Mouse (Mus musculus): ENCODE measurements around the gene Fam83d. TPM values are rescaled to one million over a fixed set of nuclear protein-coding genes. Genes with fewer than 3 reads are reported as not detected.

The Fam83d gene
- polyA plus RNA-seq, 1 experiment from 2014 or later, result 55.3 TPM

GRCm38 (mm10) chr2:158777490-158777889 lies 9.6 kb downstream of the Fam83d start:
- H3K27ac ChIP-seq, result no peak overlapping the region
- ATAC-seq (ENCODE audit: insufficient number of reproducible peaks, insufficient read depth, low FRiP score, low TSS enrichment, low read depth), result no peak
- H3K9ac ChIP-seq (replicated peaks), result no peak overlapping the region
- peaks cover 59% of the 10 kb centered on the region for H3K36me3 ChIP-seq
- H3K4me2 ChIP-seq, result no peak overlapping the region
- no peaks in the 10 kb centered on the region for H3K9me3 ChIP-seq
- H3K27me3 ChIP-seq, result no peaks in the 10 kb centered on the region
- peaks cover 29% of the 10 kb centered on the region for H3K4me1 ChIP-seq (replicated peaks)
- 63% methylated on average over 6 of the region's 6 CpGs for WGBS
- H3K4me3 ChIP-seq (replicated peaks), result no peak overlapping the region

DNA sequence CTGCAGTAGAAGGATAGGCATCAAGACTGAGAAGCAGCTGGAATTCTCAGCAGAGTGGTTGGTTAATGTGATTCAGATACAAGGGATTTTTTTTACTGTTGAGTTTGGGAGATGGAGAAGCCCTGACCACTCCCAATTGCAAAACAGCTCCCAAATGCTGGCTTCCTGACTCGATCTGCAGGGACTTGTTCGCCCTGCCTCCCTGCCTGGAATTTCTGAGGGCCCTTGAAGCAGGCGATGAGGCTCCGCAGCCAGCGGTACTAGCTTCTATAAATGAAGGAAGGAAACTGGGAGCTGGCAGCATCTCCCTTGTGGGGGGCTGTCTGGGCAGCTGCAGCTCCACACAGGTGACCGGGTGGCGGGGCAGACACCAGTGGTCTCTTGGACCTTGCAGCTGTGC lies 10.5 kb downstream of the Fam83d start:
- Histone ChIP-seq H3K36me3 (peaks cover 59% of the 10 kb centered on the region), H3K4me3 (replicated peaks) (no peak overlapping the region), H3K9ac (replicated peaks) (no peak overlapping the region), H3K27me3 (no peaks in the 10 kb centered on the region), H3K4me2 (no peak overlapping the region), H3K4me1 (replicated peaks) (peaks cover 26% of the 10 kb centered on the region), H3K27ac (no peak overlapping the region), H3K9me3 (no peaks in the 10 kb centered on the region)
- ATAC-seq (ENCODE audit: insufficient number of reproducible peaks, insufficient read depth, low FRiP score, low TSS enrichment, low read depth), result no peak
- 59% methylated on average over 7 of the region's 7 CpGs for WGBS

- Histone ChIP-seq H3K9ac (replicated peaks) (no peak overlapping the region), H3K4me1 (replicated peaks) (peaks cover 17% of the 10 kb centered on the region), H3K4me2 (no peak overlapping the region), H3K9me3 (no peaks in the 10 kb centered on the region), H3K36me3 (peaks cover 74% of the 10 kb centered on the region), H3K4me3 (replicated peaks) (no peak overlapping the region), H3K27me3 (no peaks in the 10 kb centered on the region), H3K27ac (no peak overlapping the region)
- ATAC-seq (ENCODE audit: insufficient number of reproducible peaks, insufficient read depth, low FRiP score, low TSS enrichment, low read depth), result no peak
- 92% methylated on average over 7 of the region's 7 CpGs for WGBS
These were observed 13.2 kb downstream of the Fam83d start for GRCm38 (mm10) chr2:158781126-158781525.

DNA sequence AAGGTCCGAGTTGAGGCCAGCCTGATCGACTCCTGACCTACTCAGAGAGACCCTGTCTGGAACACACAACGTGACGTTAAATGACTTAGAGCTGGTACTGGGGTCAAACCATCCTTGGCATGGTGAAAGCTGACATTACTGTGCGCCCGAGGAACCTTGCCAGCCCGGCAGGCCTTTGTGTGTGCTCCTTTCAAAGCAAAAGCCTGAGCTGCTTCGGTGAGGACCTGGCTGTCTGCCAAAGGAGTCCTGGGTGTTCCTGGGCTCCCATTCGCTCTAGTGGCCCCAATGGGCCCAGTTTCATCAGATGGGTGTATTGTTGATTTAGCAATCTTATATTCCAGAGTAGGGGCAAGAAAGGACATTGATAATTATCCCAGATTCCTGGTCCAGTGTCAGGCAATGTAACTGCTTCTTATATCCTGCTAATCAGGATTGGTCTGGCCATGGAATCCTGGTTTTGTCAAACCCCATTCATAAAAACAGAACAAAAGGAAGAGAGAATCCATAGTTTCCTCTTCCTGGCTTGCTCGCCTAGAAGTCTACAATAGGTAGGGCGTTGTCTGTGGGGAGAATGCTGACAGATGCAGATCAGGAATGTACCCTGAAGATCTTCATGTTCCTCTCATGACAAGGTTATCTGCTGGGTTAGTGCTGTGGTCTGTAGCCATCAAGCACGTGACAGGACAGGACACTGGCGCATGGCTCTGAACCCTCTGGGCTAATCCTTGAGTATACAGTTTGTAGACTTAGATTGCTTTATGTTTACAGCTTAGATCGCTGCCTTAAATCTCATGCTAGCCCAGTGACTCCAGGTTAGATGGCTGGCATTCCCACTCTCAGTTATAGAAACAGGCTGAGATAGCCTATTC lies 19.3 kb downstream of the Fam83d start:
- Histone ChIP-seq H3K4me1 (replicated peaks) (no peaks in the 10 kb centered on the region), H3K36me3 (peaks cover 47% of the 10 kb centered on the region), H3K9ac (replicated peaks) (no peak overlapping the region), H3K27ac (no peak overlapping the region), H3K4me3 (replicated peaks) (no peak overlapping the region), H3K9me3 (no peaks in the 10 kb centered on the region), H3K27me3 (no peaks in the 10 kb centered on the region), H3K4me2 (no peak overlapping the region)
- WGBS, result 91% methylated on average over 14 of the region's 14 CpGs
- no peak for ATAC-seq (ENCODE audit: insufficient number of reproducible peaks, insufficient read depth, low FRiP score, low TSS enrichment, low read depth)

- Histone ChIP-seq H3K9ac (replicated peaks) (peak within 1 kb of the TSS; percentile 63), H3K4me1 (replicated peaks) (peaks cover 17% of the 10 kb centered on the region), H3K4me2 (peak within 1 kb of the TSS; percentile 75), H3K4me3 (replicated peaks) (peak within 1 kb of the TSS; percentile 74), H3K27me3 (no peaks in the 10 kb centered on the region), H3K27ac (peak within 1 kb of the TSS; percentile 81), H3K36me3 (no peaks in the 10 kb centered on the region), H3K9me3 (no peaks in the 10 kb centered on the region)
- under 1% methylated on average over 32 of the region's 33 CpGs for WGBS
- ATAC-seq (ENCODE audit: insufficient number of reproducible peaks, insufficient read depth, low FRiP score, low TSS enrichment, low read depth), result peak; percentile 97
These were observed 26.7 kb downstream of the Fam83d start, which contains the start of gene Dhx35 for GRCm38 (mm10) chr2:158794494-158795004. Gene Dhx35, plus strand, starts transcription at chr2:158794807.

- no peaks in the 10 kb centered on the region for H3K27me3 ChIP-seq
- ATAC-seq (ENCODE audit: insufficient number of reproducible peaks, insufficient read depth, low FRiP score, low TSS enrichment, low read depth), result no peak; the same call in 1 of the 2 replicates
These were observed 27.1 kb downstream of the Fam83d start for GRCm38 (mm10) chr2:158795043-158795442.

GRCm38 (mm10) chr2:158795875-158796274 lies 28.0 kb downstream of the Fam83d start:
- no peak overlapping the region for H3K4me3 ChIP-seq (replicated peaks)
- no peak for ATAC-seq (ENCODE audit: insufficient number of reproducible peaks, insufficient read depth, low FRiP score, low TSS enrichment, low read depth)

More at GRCm38 (mm10) chr2:158795043-158795442, 27.1 kb downstream of the Fam83d start:
- H3K36me3 ChIP-seq, result no peaks in the 10 kb centered on the region
- H3K27ac ChIP-seq, result peak overlapping the region; percentile 64
- H3K4me3 ChIP-seq (replicated peaks), result peak overlapping the region; percentile 74
- H3K9ac ChIP-seq (replicated peaks), result peak overlapping the region; percentile 63
- H3K4me1 ChIP-seq (replicated peaks), result peaks cover 17% of the 10 kb centered on the region
- 9% methylated on average over 15 of the region's 15 CpGs for whole genome bisulfite sequencing
- H3K9me3 ChIP-seq, result no peaks in the 10 kb centered on the region
- peak overlapping the region; percentile 75 for H3K4me2 ChIP-seq

DNA sequence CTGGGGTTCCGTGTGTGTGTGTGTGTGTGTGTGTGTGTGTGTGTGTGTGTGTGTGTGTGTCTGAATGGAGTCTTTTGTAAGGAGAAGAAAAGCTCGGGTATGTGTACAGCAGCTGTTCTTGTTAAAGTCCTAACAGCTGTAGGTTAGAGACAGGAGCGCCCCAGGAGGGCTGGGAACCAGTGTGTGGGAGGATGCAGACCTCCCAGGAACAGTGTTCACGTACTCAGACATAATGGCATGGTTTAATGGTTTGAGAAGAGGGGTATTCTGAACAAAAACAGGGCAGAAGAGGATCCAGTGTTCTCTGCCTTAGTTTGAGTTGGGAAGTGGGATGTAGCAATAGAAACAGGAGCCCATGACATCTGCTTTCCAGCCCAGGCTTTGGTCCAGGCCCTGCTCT lies 31.4 kb downstream of the Fam83d start:
- Histone ChIP-seq H3K9ac (replicated peaks) (0 out of 2 replicates have a peak overlapping the region, but pooled peaks have one; percentile 31), H3K9me3 (no peaks in the 10 kb centered on the region), H3K4me2 (no peak overlapping the region), H3K4me1 (replicated peaks) (peaks cover 10% of the 10 kb centered on the region), H3K27ac (peak overlapping the region; percentile 68), H3K4me3 (replicated peaks) (no peak overlapping the region), H3K36me3 (peaks cover 26% of the 10 kb centered on the region), H3K27me3 (no peaks in the 10 kb centered on the region)
- ATAC-seq (ENCODE audit: insufficient number of reproducible peaks, insufficient read depth, low FRiP score, low TSS enrichment, low read depth), result peak; percentile 35; the same call in 1 of the 2 replicates
- WGBS, result 58% methylated on average over 4 of the region's 4 CpGs

More at GRCm38 (mm10) chr2:158795875-158796274, 28.0 kb downstream of the Fam83d start:
- Histone ChIP-seq H3K4me2 (no peak overlapping the region), H3K27ac (no peak overlapping the region), H3K27me3 (no peaks in the 10 kb centered on the region), H3K9me3 (no peaks in the 10 kb centered on the region), H3K4me1 (replicated peaks) (peaks cover 17% of the 10 kb centered on the region), H3K9ac (replicated peaks) (no peak overlapping the region), H3K36me3 (0 out of 2 replicates have a peak, but pooled peaks cover 4% of the 10 kb centered on the region)
- WGBS, result 87% methylated on average over 2 of the region's 2 CpGs

DNA sequence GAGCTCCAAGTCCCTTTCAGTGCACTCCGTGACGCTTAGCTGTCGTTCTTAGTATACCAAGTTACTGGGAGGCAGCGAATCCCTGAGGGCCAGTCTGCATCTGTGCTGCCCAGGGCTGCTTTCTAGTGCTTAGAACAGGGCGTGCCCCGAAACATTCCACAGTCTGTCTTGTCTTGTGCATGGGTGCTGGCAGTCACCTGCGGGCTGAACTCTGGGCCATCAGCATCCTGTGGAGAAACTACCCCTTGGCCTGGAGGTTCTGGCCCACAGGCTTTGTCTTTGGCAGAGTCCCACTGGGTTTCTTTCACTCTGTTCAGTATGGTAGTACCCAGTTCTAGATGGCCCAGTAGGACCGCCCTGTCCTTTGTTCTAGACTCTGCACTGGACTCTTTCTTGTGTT lies 32.9 kb downstream of the Fam83d start:
- Histone ChIP-seq H3K4me3 (replicated peaks) (no peak overlapping the region), H3K9ac (replicated peaks) (no peak overlapping the region), H3K4me1 (replicated peaks) (peaks cover 6% of the 10 kb centered on the region; the same call in 1 of the 2 replicates), H3K9me3 (no peaks in the 10 kb centered on the region), H3K4me2 (no peak overlapping the region), H3K27me3 (no peaks in the 10 kb centered on the region), H3K36me3 (peaks cover 32% of the 10 kb centered on the region), H3K27ac (no peak overlapping the region)
- WGBS, result 93% methylated on average over 8 of the region's 8 CpGs
- no peak for ATAC-seq (ENCODE audit: insufficient number of reproducible peaks, insufficient read depth, low FRiP score, low TSS enrichment, low read depth)

GRCm38 (mm10) chr2:158803575-158803974 lies 35.7 kb downstream of the Fam83d start:
- 92% methylated on average over 8 of the region's 8 CpGs for WGBS
- H3K4me1 ChIP-seq (replicated peaks), result peaks cover 5% of the 10 kb centered on the region; the same call in 1 of the 2 replicates
- H3K9me3 ChIP-seq, result no peaks in the 10 kb centered on the region
- H3K9ac ChIP-seq (replicated peaks), result no peak overlapping the region
- H3K27me3 ChIP-seq, result no peaks in the 10 kb centered on the region
- H3K36me3 ChIP-seq, result peaks cover 45% of the 10 kb centered on the region
- no peak for ATAC-seq (ENCODE audit: insufficient number of reproducible peaks, insufficient read depth, low FRiP score, low TSS enrichment, low read depth)
- no peak overlapping the region for H3K4me3 ChIP-seq (replicated peaks)
- no peak overlapping the region for H3K27ac ChIP-seq
- no peak overlapping the region for H3K4me2 ChIP-seq

DNA sequence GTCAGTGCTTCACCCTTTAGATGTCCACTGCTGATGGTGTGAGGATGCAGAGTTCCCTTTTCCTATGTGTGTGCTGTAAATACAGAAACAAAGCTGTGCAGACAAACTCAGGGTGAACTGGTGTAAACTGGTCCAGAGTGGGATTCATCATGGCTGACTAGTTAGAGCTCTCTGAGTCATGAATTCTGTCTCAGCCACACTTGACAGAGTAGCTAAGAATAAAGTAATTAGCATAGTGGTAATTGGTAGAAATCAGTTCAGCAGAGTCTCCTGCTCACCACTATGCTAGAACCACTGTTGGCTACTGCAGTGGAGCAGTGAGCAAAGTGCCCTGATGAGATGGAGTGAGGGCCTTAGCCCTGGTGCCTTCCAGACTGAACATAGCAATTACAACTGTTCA lies 47.8 kb downstream of the Fam83d start:
- no peak for ATAC-seq (ENCODE audit: insufficient number of reproducible peaks, insufficient read depth, low FRiP score, low TSS enrichment, low read depth)
- Histone ChIP-seq H3K36me3 (peaks cover 57% of the 10 kb centered on the region), H3K27ac (no peak overlapping the region), H3K9ac (replicated peaks) (no peak overlapping the region), H3K4me1 (replicated peaks) (no peaks in the 10 kb centered on the region), H3K27me3 (no peaks in the 10 kb centered on the region), H3K9me3 (no peaks in the 10 kb centered on the region), H3K4me3 (replicated peaks) (no peak overlapping the region), H3K4me2 (no peak overlapping the region)
